Mouse (Mus musculus): ENCODE results near the gene Ifngr2. TPM values are rescaled to one million over a fixed set of nuclear protein-coding genes. Genes with fewer than 3 reads are reported as not detected.

Ifngr2 gene
- polyA plus RNA-seq, 1 experiment from 2014 or later: 31.9 TPM

DNA sequence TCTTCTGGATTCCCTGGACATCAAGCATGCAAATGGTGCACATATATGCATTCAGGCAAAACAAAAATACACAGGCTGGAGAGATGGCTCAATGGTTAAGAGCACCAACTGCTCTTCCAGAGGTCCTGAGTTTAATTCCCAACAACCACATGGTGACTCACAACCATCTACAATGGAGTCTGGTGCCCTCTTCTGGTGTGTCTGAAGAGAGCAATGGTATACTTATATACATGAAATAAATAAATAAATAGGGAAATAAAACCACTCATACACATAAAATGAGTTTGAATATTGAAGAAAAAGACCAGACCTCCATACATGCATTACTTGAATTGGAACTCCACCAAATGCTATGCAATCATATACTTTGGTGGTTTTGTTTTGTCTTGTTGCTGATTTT, 52.4 kb downstream of the Ifngr2 start:
- Histone ChIP-seq H3K27me3 (peaks cover 8% of the 10 kb centered on the region), H3K9ac (no peak overlapping the region), H3K4me3 (replicated peaks) (no peak overlapping the region), H3K36me3 (replicated peaks) (no peaks in the 10 kb centered on the region), H3K27ac (no peak overlapping the region), H3K4me2 (no peak overlapping the region), H3K4me1 (peaks cover 6% of the 10 kb centered on the region), H3K9me3 (no peaks in the 10 kb centered on the region)
- ATAC-seq (ENCODE audit: low FRiP score): no peak

DNA sequence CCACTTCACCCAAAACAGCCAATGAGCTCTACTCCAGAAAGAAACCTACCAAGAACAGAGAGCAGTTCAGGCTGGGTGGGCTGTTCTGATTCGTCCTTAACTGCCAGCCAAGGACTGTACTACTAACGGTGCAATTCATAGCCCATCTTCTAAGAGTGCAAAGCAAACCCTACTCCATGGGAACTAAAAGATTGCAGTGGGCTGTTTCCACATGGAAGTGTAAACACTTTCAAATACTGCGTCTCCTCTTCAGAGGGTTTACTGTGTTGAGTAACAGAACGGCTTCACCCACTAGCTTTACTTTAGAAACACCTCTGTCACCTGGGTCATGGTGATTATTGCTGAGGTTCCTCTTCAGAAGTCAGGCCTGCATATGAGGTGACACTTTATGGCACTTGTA, 54.2 kb downstream of the Ifngr2 start:
- Histone ChIP-seq H3K4me3 (replicated peaks) (no peak overlapping the region), H3K36me3 (replicated peaks) (no peaks in the 10 kb centered on the region), H3K27ac (no peak overlapping the region), H3K27me3 (peaks cover 8% of the 10 kb centered on the region), H3K4me1 (peaks cover 6% of the 10 kb centered on the region), H3K9me3 (no peaks in the 10 kb centered on the region), H3K4me2 (no peak overlapping the region), H3K9ac (no peak overlapping the region)
- no peak for ATAC-seq (ENCODE audit: low FRiP score)
- 88% methylated on average over 4 of the region's 4 CpGs for WGBS

DNA sequence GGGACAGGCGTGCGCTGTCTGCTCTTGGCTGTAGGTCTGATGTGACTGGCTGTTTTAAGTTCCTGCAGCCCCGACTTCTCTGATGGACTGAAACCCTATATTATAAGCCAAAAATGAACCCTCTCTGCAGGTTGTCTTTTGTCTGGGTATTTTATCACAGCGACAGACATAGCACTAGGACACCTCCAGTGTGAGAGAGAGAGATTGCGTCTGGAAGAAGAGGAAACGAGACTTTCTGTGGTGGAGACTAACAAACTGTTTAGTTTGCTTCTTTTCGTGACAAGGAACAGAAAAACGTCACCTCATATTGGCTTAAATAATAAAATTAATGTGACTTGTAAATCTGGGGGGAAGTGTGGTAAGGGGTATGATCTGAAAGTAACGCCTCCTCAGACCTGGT, 54.8 kb downstream of the Ifngr2 start:
- H3K9ac ChIP-seq: no peak overlapping the region
- peaks cover 8% of the 10 kb centered on the region for H3K27me3 ChIP-seq
- no peak overlapping the region for H3K27ac ChIP-seq
- H3K4me3 ChIP-seq (replicated peaks): no peak overlapping the region
- no peaks in the 10 kb centered on the region for H3K9me3 ChIP-seq
- no peaks in the 10 kb centered on the region for H3K36me3 ChIP-seq (replicated peaks)
- no peak overlapping the region for H3K4me2 ChIP-seq
- WGBS: 83% methylated on average over 9 of the region's 9 CpGs
- ATAC-seq (ENCODE audit: low FRiP score): no peak
- H3K4me1 ChIP-seq: peaks cover 2% of the 10 kb centered on the region

DNA sequence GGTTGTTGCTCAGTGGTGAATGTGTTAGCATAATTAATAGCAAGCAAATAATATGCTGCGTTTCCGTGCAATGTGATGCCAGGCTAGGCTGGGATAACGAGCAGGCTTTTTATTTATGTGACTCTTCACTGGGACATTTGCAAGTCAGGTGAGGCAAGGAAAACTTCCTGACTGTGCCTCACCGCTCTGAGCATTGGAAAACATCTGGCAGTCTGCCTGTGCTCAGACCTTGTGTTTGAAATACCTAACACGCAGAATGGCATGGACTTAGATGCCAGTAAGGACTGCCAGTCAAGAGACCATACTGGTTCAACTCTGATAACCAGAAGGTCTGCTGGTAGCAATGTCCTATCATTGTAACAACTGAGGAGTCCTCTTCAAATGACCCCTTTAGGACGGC, 58.3 kb downstream of the Ifngr2 start:
- no peak overlapping the region for H3K9ac ChIP-seq
- no peaks in the 10 kb centered on the region; the same call in 1 of the 2 replicates for H3K27me3 ChIP-seq
- no peaks in the 10 kb centered on the region for H3K36me3 ChIP-seq (replicated peaks)
- H3K9me3 ChIP-seq: no peaks in the 10 kb centered on the region
- WGBS: 69% methylated on average over 6 of the region's 6 CpGs
- H3K4me2 ChIP-seq: no peak overlapping the region
- no peak for ATAC-seq (ENCODE audit: low FRiP score)
- H3K4me3 ChIP-seq (replicated peaks): no peak overlapping the region
- no peak overlapping the region for H3K27ac ChIP-seq
- no peaks in the 10 kb centered on the region for H3K4me1 ChIP-seq

GRCm38 (mm10) chr16:91606958-91607357, 60.1 kb downstream of the Ifngr2 start:
- Histone ChIP-seq H3K4me1 (no peaks in the 10 kb centered on the region), H3K4me2 (no peak overlapping the region), H3K4me3 (replicated peaks) (no peak overlapping the region), H3K36me3 (replicated peaks) (no peaks in the 10 kb centered on the region), H3K27ac (no peak overlapping the region), H3K9ac (no peak overlapping the region), H3K27me3 (no peaks in the 10 kb centered on the region; the same call in 1 of the 2 replicates), H3K9me3 (no peaks in the 10 kb centered on the region)
- WGBS: 93% methylated on average over 8 of the region's 8 CpGs
- no peak for ATAC-seq (ENCODE audit: low FRiP score)

- Histone ChIP-seq H3K9ac (no peak overlapping the region), H3K4me3 (replicated peaks) (no peak overlapping the region), H3K9me3 (no peaks in the 10 kb centered on the region), H3K27ac (no peak overlapping the region), H3K4me1 (no peaks in the 10 kb centered on the region; the same call in 1 of the 2 replicates), H3K36me3 (replicated peaks) (no peaks in the 10 kb centered on the region), H3K4me2 (no peak overlapping the region), H3K27me3 (no peaks in the 10 kb centered on the region)
- WGBS: 87% methylated on average over 9 of the region's 9 CpGs
- no peak for ATAC-seq (ENCODE audit: low FRiP score)
Observed at GRCm38 (mm10) chr16:91609501-91610245, 62.8 kb downstream of the Ifngr2 start.

DNA sequence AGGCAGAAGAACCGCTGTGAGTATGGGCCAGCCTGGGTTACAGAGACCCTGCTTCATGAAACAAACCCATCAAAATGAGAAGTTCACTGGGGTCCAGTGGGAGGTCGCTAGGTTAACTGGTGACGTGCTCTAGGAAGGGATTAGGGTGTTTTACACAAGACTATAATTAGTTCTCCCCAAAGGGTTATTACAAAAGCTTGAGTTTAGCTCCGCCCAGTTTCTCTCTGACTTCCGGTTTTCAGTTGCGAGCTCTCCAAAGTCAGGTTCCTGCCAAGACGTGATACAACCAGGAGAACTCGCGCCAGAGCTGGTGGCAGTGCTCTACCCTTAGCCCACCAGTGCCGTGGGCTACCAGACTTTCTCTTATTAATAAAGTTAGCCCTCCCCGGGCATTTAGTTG, 64.4 kb downstream of the Ifngr2 start:
- Histone ChIP-seq H3K9ac (no peak overlapping the region), H3K36me3 (replicated peaks) (no peaks in the 10 kb centered on the region), H3K9me3 (no peaks in the 10 kb centered on the region), H3K4me1 (no peaks in the 10 kb centered on the region; the same call in 1 of the 2 replicates), H3K27ac (no peak overlapping the region), H3K4me2 (no peak overlapping the region), H3K4me3 (replicated peaks) (no peak overlapping the region), H3K27me3 (no peaks in the 10 kb centered on the region)
- 70% methylated on average over 11 of the region's 11 CpGs for WGBS
- no peak for ATAC-seq (ENCODE audit: low FRiP score)

DNA sequence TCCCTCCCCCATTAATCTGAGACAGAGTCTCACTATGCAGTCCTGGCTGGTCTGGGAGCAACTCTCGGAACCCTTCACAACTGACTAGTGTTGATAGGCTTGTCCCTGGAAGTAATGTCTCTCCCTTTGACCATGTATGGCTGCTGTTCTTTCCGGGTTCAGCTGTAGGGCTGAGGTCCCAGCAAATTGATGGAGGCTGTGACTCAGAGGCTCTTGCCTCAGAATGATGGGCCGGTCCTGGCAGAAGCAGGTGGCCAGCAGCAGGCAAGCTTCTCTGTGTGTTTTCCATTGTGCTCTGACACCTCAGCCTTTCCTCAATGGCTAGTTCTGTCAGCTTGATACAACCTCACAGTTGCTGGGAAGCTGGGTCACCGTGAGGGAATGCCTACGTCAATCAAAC, 65.7 kb downstream of the Ifngr2 start:
- H3K36me3 ChIP-seq (replicated peaks): no peaks in the 10 kb centered on the region
- no peaks in the 10 kb centered on the region; the same call in 1 of the 2 replicates for H3K4me1 ChIP-seq
- H3K27me3 ChIP-seq: no peaks in the 10 kb centered on the region
- no peak overlapping the region for H3K9ac ChIP-seq
- H3K4me3 ChIP-seq (replicated peaks): no peak overlapping the region
- 78% methylated on average over 5 of the region's 5 CpGs for whole genome bisulfite sequencing
- H3K9me3 ChIP-seq: no peaks in the 10 kb centered on the region
- H3K4me2 ChIP-seq: no peak overlapping the region
- no peak for ATAC-seq (ENCODE audit: low FRiP score)
- H3K27ac ChIP-seq: no peak overlapping the region

- H3K4me2 ChIP-seq: no peak overlapping the region
- H3K36me3 ChIP-seq (replicated peaks): no peaks in the 10 kb centered on the region
- no peak overlapping the region for H3K9ac ChIP-seq
- no peak overlapping the region for H3K4me3 ChIP-seq (replicated peaks)
- no peaks in the 10 kb centered on the region; the same call in 1 of the 2 replicates for H3K27me3 ChIP-seq
- no peak overlapping the region for H3K27ac ChIP-seq
- 90% methylated on average over 6 of the region's 6 CpGs for WGBS
- H3K4me1 ChIP-seq: peaks cover 5% of the 10 kb centered on the region
- no peaks in the 10 kb centered on the region for H3K9me3 ChIP-seq
- no peak for ATAC-seq (ENCODE audit: low FRiP score)
Observed at GRCm38 (mm10) chr16:91614552-91614951, 67.7 kb downstream of the Ifngr2 start.

Small RNA genes within 50 kb of the gene (microRNA-seq; reads per million reads assigned to microRNA genes)
- not detected for gene Mir6367

Other genes with a start within 250 kb of the Ifngr2 start
- gene Ifnar2, start 174.3 kb upstream of the Ifngr2 start, polyA plus RNA-seq (2016; fragmentation: Nextera tagmentation; extraction: Ambion mirVana): 29.2 and 29.9 TPM in 2 replicates
- gene Gm21970, start 155.4 kb upstream of the Ifngr2 start, polyA plus RNA-seq (2016; fragmentation: Nextera tagmentation; extraction: Ambion mirVana): not detected in 2 replicates
- 5.8 and 6.3 TPM in 2 replicates for gene Il10rb, start 140.9 kb upstream of the Ifngr2 start, polyA plus RNA-seq (2016; fragmentation: Nextera tagmentation; extraction: Ambion mirVana)
- 54.7 and 57.7 TPM in 2 replicates for gene Ifnar1, start 61.8 kb upstream of the Ifngr2 start, polyA plus RNA-seq (2016; fragmentation: Nextera tagmentation; extraction: Ambion mirVana)
- gene Tmem50b, start 50.7 kb downstream of the Ifngr2 start, polyA plus RNA-seq (2016; fragmentation: Nextera tagmentation; extraction: Ambion mirVana): 38.7 and 41.2 TPM in 2 replicates
- 5.3 and 5.4 TPM in 2 replicates for gene Dnajc28, start 72.0 kb downstream of the Ifngr2 start, polyA plus RNA-seq (2016; fragmentation: Nextera tagmentation; extraction: Ambion mirVana)
- gene Gart, start 99.9 kb downstream of the Ifngr2 start, polyA plus RNA-seq (2016; fragmentation: Nextera tagmentation; extraction: Ambion mirVana): 118 and 124 TPM in 2 replicates
- gene Son, start 100.4 kb downstream of the Ifngr2 start, polyA plus RNA-seq (2016; fragmentation: Nextera tagmentation; extraction: Ambion mirVana): 165 and 167 TPM in 2 replicates
- gene Donson, start 141.7 kb downstream of the Ifngr2 start, polyA plus RNA-seq (2016; fragmentation: Nextera tagmentation; extraction: Ambion mirVana): 34.0 and 36.6 TPM in 2 replicates
- 76.7 and 79.5 TPM in 2 replicates for gene Cryzl1, start 181.9 kb downstream of the Ifngr2 start, polyA plus RNA-seq (2016; fragmentation: Nextera tagmentation; extraction: Ambion mirVana)
- 65.4 and 71.4 TPM in 2 replicates for gene Itsn1, start 182.2 kb downstream of the Ifngr2 start, polyA plus RNA-seq (2016; fragmentation: Nextera tagmentation; extraction: Ambion mirVana)

Measured in forebrain, embryonic 12.5 days (tissue).